Mouse (Mus musculus): Measurements from ENCODE around the gene Lias. TPM values are rescaled to one million over a fixed set of nuclear protein-coding genes. Genes with fewer than 3 reads are reported as not detected.
A peak's percentile ranks its signal among the peaks of the same experiment; 100 is the strongest.

The Lias gene
- polyA plus RNA-seq, 1 experiment from 2014 or later, result 54.4 TPM

DNA sequence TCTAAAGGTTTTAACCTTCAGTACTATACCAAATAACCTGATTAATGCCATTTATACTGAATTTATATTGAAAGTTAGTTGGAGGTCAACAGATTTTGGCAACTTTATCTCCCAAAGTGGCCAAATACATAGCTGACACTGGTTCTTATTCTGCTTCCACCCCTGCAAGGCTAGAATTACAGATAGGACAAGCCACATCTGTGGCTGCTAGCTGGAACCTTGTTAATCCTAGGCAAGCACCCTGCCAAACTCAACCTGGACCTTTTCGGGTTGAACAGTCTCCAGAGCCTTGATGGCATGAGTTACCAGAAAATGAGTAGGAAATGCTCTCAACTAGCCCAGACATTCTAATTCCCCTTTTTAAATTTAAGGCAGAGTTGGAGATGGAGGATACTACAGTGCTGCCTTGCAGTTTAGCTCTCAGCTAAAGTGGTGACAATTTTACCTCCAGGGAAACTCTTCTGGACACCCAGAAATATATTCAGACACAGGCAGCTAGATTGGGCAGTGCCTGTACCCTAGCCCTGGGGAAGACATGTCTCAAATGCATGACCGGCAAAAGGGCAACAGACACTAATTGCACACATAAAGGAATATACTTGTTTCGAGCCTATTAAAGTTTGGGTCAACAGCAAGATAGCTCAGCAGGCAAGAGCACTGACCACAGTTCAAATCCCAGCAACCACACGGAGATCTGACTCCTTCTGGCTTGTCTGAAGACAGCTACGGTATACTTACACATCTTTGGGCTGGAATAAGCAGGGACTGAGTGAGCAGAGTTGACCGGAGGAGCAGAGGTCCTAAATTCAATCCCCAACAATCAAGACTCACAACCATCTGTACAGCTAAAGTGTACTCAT lies 4.1 kb upstream of the Lias start:
- H3K27me3 ChIP-seq, result no peaks in the 10 kb centered on the region
- H3K4me1 ChIP-seq (replicated peaks), result peaks cover 14% of the 10 kb centered on the region
- no peak for ATAC-seq (replicated peaks; ENCODE audit: insufficient number of reproducible peaks, insufficient read depth, low FRiP score, low read depth)
- H3K4me3 ChIP-seq, result no peak overlapping the region
- no peak overlapping the region for H3K4me2 ChIP-seq
- H3K27ac ChIP-seq, result no peak overlapping the region
- no peaks in the 10 kb centered on the region for H3K9me3 ChIP-seq (replicated peaks)
- H3K9ac ChIP-seq, result no peak overlapping the region
- peaks cover 38% of the 10 kb centered on the region for H3K36me3 ChIP-seq
- WGBS, result 83% methylated on average over 6 of the region's 6 CpGs

DNA sequence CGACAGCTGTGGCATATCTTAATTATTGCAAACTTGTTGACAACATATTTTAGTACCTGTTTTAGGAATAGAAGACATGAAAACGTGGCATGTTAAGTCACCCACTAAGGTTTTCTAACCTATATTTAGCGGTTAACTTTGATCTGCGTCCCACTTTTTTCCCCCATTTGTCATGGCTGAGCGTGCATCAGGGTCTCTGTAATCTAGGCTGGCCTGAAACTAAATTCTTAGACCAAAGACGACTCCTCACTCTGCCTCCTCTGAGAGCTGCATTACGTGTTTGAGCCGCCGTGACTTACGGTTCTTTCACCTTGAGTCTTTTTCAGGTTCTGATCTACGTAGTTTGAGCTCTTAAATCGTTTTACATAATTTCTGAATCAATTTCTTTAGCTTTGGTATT lies 456 bp downstream of the Lias start:
- Histone ChIP-seq H3K27me3 (no peaks in the 10 kb centered on the region), H3K9me3 (replicated peaks) (no peaks in the 10 kb centered on the region), H3K27ac (peak overlapping the region; percentile 62), H3K4me1 (replicated peaks) (peaks cover 14% of the 10 kb centered on the region), H3K36me3 (peaks cover 49% of the 10 kb centered on the region), H3K4me3 (peak overlapping the region; percentile 97), H3K9ac (peak overlapping the region; percentile 71), H3K4me2 (peak overlapping the region; percentile 68)
- no peak for ATAC-seq (replicated peaks; ENCODE audit: insufficient number of reproducible peaks, insufficient read depth, low FRiP score, low read depth)
- 1% methylated on average over 12 of the region's 12 CpGs for WGBS

DNA sequence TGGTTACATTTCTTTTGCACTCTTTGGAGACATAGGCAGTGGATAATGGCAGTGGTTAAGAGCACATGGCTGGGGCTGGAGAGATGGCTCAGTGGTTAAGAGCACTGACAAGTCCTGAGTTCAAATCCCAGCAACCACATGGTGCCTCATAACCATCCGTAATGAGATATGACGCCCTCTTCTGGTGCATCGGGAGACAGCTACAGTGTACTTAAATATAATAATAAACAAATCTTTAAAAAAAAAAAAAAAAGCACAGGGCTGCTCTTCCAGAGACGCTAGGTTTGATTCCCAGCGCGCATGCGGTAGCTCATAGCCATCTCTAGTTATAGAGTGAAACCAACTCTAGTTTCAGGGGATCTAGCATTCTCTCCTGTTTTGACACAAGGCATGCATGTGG lies 3.1 kb downstream of the Lias start:
- no peak overlapping the region for H3K9ac ChIP-seq
- peaks cover 9% of the 10 kb centered on the region for H3K4me1 ChIP-seq (replicated peaks)
- no peak overlapping the region for H3K4me2 ChIP-seq
- H3K4me3 ChIP-seq, result no peak overlapping the region
- no peaks in the 10 kb centered on the region for H3K9me3 ChIP-seq (replicated peaks)
- 90% methylated on average over 7 of the region's 7 CpGs for WGBS
- H3K27ac ChIP-seq, result no peak overlapping the region
- H3K27me3 ChIP-seq, result no peaks in the 10 kb centered on the region
- ATAC-seq (replicated peaks; ENCODE audit: insufficient number of reproducible peaks, insufficient read depth, low FRiP score, low read depth), result no peak
- H3K36me3 ChIP-seq, result peaks cover 40% of the 10 kb centered on the region

DNA sequence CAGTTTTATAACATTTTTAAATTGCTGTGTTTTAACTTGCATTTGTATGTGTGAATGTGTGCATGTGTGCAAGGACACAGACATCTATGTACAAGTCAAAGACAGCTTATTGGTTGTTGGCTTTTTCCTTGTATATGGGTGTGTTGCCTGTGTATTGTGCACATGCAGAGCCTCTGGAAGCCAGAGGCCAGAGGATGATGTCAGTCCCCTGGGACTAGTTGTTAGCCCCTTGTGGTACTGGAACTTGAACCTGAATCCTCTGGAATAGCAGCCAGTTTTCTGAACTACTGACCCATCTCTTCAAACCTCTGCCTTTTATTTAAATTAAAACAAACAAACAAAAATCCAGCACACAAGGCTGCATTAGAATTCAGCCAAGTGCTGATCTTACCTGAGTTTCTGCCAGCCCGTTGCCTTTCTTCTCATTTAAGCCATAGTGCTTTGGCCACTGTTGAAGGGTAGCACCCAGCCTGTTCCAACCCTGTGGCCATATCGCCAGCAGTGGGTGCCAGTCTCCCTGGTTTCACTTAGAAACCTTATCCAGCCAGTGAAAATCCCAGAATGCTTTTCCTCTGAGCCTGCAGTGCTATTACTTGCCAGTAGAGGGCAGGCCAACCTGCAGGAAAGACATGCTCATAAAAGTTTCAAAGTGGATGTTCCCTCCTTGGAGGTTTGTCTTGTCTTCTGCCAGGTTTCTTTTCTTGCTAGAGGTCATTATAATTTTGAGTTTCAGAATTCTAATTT lies 10.1 kb downstream of the Lias start:
- Histone ChIP-seq H3K4me2 (no peak overlapping the region), H3K4me1 (replicated peaks) (no peaks in the 10 kb centered on the region), H3K27me3 (no peaks in the 10 kb centered on the region), H3K9ac (no peak overlapping the region), H3K36me3 (peaks cover 74% of the 10 kb centered on the region), H3K9me3 (replicated peaks) (no peaks in the 10 kb centered on the region), H3K4me3 (no peak overlapping the region), H3K27ac (no peak overlapping the region)
- 27% methylated on average over 2 of the region's 2 CpGs for WGBS
- ATAC-seq (replicated peaks; ENCODE audit: insufficient number of reproducible peaks, insufficient read depth, low FRiP score, low read depth), result peak; percentile 53; the same call in 1 of the 2 replicates

DNA sequence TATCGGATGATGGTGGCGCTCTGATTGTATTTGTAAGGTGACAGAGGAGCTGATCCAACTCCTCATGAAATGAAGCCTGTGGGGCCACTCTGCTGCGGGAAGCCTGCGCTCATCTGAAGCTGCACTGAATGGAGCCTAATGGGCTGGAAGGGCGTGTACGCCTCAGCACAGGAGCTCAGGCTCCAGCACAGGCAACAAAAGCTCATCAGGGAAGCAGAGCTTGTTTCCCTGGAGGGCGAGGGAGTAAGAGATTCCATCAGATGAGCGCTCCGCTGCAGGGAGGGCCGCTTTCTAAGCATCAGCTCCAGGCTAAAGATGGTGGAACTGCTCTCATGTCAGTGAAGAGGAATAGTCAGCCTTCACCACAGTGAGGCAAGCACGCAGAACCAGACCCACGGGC lies 16.7 kb downstream of the Lias start:
- H3K9ac ChIP-seq, result no peak overlapping the region

DNA sequence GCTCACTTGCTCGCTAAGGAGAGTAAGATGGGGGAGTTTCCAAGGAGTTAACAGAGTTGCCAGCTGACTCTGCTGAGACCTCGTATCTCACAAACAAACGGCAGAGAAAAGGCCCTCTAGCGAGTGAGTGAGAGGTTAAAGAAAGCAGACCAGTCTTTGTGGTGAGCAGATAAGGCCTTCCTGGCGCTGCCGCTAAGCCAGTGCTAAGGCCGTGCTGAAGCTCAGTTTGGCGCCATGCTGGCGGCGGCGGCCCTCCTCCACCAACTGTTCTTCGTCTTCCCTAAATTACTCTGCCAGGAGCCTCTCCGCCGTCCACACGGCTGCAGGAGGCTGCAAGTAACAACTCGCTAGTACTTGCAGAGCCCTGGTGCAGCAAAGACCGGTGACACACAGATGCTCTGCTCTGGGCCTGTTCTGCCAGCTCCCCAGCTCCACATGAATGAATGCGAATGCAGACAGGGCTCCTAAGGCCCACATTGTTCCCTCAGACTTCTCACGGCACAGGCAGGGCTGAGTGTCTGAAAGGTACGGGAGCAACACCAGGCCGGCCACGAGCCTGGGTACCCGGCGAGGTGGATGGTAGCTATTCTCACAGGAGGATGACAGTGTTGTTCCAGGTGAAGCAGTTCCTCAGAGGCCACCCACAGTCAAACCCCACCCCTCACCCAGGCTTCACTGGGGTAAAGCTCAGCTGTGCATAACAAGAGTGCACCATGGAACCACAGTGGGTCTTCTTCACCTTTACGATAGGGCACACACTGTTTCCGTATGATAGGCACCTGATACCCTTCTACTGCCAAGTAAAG lies 24.6 kb downstream of the Lias start:
- H3K27ac ChIP-seq, result peak overlapping the region; percentile 91
- H3K9ac ChIP-seq, result 0 out of 2 replicates have a peak overlapping the region, but pooled peaks have one; percentile 10
- H3K27me3 ChIP-seq, result no peaks in the 10 kb centered on the region
- no peaks in the 10 kb centered on the region for H3K9me3 ChIP-seq (replicated peaks)
- peaks cover 40% of the 10 kb centered on the region for H3K36me3 ChIP-seq
- H3K4me3 ChIP-seq, result no peak overlapping the region; the same call in 1 of the 2 replicates
- 17% methylated on average over 26 of the region's 26 CpGs for WGBS
- peak; percentile 87 for ATAC-seq (replicated peaks; ENCODE audit: insufficient number of reproducible peaks, insufficient read depth, low FRiP score, low read depth)
- peaks cover 29% of the 10 kb centered on the region for H3K4me1 ChIP-seq (replicated peaks)
- H3K4me2 ChIP-seq, result peak overlapping the region; percentile 45

More for the DNA sequence above, 16.7 kb downstream of the Lias start:
- Histone ChIP-seq H3K36me3 (peaks cover 68% of the 10 kb centered on the region), H3K4me2 (no peak overlapping the region), H3K4me3 (no peak overlapping the region), H3K9me3 (replicated peaks) (no peaks in the 10 kb centered on the region), H3K27ac (no peak overlapping the region), H3K27me3 (no peaks in the 10 kb centered on the region), H3K4me1 (replicated peaks) (no peaks in the 10 kb centered on the region)
- no peak for ATAC-seq (replicated peaks; ENCODE audit: insufficient number of reproducible peaks, insufficient read depth, low FRiP score, low read depth)
- WGBS, result 62% methylated on average over 12 of the region's 12 CpGs

DNA sequence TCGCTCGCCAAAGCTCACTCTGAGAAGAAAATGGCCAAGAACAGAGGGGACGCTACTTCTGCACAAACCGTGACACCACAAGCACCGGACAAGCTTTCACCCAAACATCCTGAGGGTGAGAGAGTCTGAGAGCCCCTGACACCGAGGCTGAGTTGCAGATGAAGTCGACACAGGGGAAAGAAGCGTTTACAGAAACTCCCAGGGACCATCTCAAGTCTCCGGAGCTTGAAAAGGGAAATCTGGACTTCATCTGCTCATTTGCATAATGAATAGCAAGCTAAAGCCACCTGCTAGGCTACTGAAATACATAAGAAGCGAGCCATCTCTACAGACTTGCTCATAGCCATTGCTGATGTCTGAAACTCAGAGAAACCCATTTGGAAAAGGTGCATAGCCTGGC lies 27.8 kb downstream of the Lias start:
- H3K4me1 ChIP-seq (replicated peaks), result peaks cover 27% of the 10 kb centered on the region
- H3K27me3 ChIP-seq, result no peaks in the 10 kb centered on the region
- H3K4me2 ChIP-seq, result no peak overlapping the region
- no peak overlapping the region for H3K4me3 ChIP-seq
- H3K36me3 ChIP-seq, result peaks cover 60% of the 10 kb centered on the region
- no peak for ATAC-seq (replicated peaks; ENCODE audit: insufficient number of reproducible peaks, insufficient read depth, low FRiP score, low read depth)
- 78% methylated on average over 10 of the region's 10 CpGs for WGBS
- no peak overlapping the region for H3K9ac ChIP-seq
- H3K27ac ChIP-seq, result no peak overlapping the region
- no peaks in the 10 kb centered on the region for H3K9me3 ChIP-seq (replicated peaks)

DNA sequence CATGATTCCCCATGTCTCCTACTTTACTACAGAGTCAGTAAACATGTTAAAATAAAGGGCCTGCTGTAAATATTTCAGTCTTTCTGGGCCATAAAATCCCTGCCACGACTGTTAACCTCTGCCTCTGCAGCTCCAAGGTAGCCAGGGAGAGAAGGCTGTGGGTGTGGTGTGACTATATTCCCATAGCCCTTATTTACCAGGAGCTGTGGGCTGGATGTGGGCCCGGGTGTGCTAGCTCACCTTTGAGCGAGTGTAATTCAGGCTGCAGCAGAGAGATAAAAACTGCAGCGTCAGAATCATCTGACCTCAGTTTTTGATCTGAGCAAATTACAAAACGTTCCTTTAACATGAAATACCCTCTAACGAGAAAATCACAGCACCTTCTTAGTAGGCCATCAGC lies 29.5 kb downstream of the Lias start:
- peaks cover 64% of the 10 kb centered on the region for H3K36me3 ChIP-seq

DNA sequence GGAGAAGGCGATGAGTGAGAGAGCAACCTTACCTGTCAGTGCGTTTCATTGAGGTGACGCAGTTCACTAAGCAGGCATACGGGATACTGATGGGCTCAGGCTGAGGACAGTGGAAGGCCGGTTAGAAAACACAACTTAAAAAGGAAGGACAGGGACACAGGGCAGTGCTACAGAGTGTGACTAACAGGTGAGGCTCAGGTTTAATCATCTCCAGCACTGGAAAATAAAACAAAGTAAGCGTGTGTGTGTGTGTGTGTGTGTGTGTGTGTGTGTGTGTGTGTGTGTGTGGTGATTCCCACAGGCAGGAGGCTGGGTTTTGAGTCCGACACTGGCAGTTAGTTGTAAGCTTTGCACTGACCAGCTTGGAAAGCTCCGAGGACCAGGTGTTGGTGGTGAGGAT lies 31.5 kb downstream of the Lias start:
- Histone ChIP-seq H3K4me2 (no peak overlapping the region), H3K9me3 (replicated peaks) (no peaks in the 10 kb centered on the region), H3K27me3 (no peaks in the 10 kb centered on the region), H3K27ac (no peak overlapping the region), H3K4me3 (no peak overlapping the region), H3K36me3 (peaks cover 69% of the 10 kb centered on the region), H3K9ac (no peak overlapping the region), H3K4me1 (replicated peaks) (no peaks in the 10 kb centered on the region)
- 86% methylated on average over 8 of the region's 8 CpGs for WGBS
- ATAC-seq (replicated peaks; ENCODE audit: insufficient number of reproducible peaks, insufficient read depth, low FRiP score, low read depth), result no peak

More for the DNA sequence above, 29.5 kb downstream of the Lias start:
- Histone ChIP-seq H3K27ac (no peak overlapping the region), H3K27me3 (no peaks in the 10 kb centered on the region), H3K9ac (no peak overlapping the region), H3K4me1 (replicated peaks) (peaks cover 13% of the 10 kb centered on the region), H3K4me3 (no peak overlapping the region), H3K4me2 (no peak overlapping the region), H3K9me3 (replicated peaks) (no peaks in the 10 kb centered on the region)
- WGBS, result 75% methylated on average over 6 of the region's 6 CpGs
- no peak for ATAC-seq (replicated peaks; ENCODE audit: insufficient number of reproducible peaks, insufficient read depth, low FRiP score, low read depth)

DNA sequence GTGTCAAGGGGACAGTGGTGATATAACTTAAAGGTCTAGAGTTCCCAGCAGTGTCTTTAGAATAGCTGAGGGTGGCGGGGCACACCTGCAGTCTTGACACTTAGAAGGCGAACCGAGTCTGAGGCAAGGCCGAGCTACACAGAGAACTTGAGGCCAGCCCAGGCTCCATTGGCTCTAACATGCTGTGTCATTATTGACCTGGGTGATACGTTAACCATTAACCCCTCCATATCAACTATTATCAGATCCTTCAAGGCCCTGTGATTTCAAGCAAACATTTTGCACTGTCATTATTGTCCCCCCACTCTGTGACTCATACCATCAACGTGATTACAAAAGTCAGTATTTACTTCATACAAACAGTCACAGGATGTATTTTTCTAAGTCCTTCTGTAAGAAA lies 32.9 kb downstream of the Lias start:
- H3K9me3 ChIP-seq (replicated peaks), result no peaks in the 10 kb centered on the region
- no peak overlapping the region for H3K27ac ChIP-seq
- H3K36me3 ChIP-seq, result peaks cover 65% of the 10 kb centered on the region
- no peaks in the 10 kb centered on the region for H3K27me3 ChIP-seq
- 87% methylated on average over 6 of the region's 6 CpGs for WGBS
- no peak overlapping the region for H3K4me3 ChIP-seq
- H3K4me2 ChIP-seq, result no peak overlapping the region
- no peaks in the 10 kb centered on the region for H3K4me1 ChIP-seq (replicated peaks)
- no peak for ATAC-seq (replicated peaks; ENCODE audit: insufficient number of reproducible peaks, insufficient read depth, low FRiP score, low read depth)
- H3K9ac ChIP-seq, result no peak overlapping the region

DNA sequence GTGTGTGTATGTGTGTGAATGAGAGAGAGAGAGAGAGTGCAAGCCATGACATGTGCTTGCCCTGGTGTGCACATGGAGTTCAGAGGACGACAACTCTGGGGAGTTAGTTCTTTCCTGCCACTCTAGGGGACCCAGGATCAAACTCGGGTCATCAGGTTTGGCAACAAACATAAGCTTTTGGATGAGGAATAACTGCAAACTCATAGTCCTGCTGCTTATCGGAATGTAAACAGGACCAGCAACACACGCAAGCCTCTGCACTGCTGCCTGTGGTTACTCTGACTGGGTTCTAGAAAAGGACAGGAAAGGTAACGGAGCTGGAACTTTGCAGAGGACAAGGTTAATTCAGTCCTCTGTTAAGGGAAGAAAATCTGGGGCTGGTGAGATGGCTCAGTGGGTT lies 34.0 kb downstream of the Lias start:
- ATAC-seq (replicated peaks; ENCODE audit: insufficient number of reproducible peaks, insufficient read depth, low FRiP score, low read depth), result no peak
- Histone ChIP-seq H3K9me3 (replicated peaks) (no peaks in the 10 kb centered on the region), H3K27ac (no peak overlapping the region), H3K4me2 (no peak overlapping the region), H3K27me3 (no peaks in the 10 kb centered on the region), H3K4me3 (no peak overlapping the region), H3K4me1 (replicated peaks) (no peaks in the 10 kb centered on the region), H3K9ac (no peak overlapping the region), H3K36me3 (peaks cover 55% of the 10 kb centered on the region)
- 88% methylated on average over 5 of the region's 5 CpGs for WGBS

Measured in heart, embryonic 15.5 days (tissue).